Mouse (Mus musculus) layer of hippocampus, postnatal 14 days (tissue): Measurements from ENCODE around the gene Psen1. TPM values are rescaled to one million over a fixed set of nuclear protein-coding genes. Genes with fewer than 3 reads are reported as not detected.

ENCODE experiments used
- DNase-seq, 2 experiments: peaks; one replicate each; pipeline ENCODE4 v3.0.0; 2021 to 2022; ENCODE audit warnings: low spot score in 2 of 2, mixed read lengths in 1 of 2
- total RNA-seq, 2 experiments: library from RNA; stranded (reverse); gene quantifications; 2 replicates each; pipeline ENCODE4 v1.2.3; 2021

The Psen1 gene
- total RNA-seq, 2 experiments from 2014 or later, result 60.5 to 67.4 TPM

DNA sequence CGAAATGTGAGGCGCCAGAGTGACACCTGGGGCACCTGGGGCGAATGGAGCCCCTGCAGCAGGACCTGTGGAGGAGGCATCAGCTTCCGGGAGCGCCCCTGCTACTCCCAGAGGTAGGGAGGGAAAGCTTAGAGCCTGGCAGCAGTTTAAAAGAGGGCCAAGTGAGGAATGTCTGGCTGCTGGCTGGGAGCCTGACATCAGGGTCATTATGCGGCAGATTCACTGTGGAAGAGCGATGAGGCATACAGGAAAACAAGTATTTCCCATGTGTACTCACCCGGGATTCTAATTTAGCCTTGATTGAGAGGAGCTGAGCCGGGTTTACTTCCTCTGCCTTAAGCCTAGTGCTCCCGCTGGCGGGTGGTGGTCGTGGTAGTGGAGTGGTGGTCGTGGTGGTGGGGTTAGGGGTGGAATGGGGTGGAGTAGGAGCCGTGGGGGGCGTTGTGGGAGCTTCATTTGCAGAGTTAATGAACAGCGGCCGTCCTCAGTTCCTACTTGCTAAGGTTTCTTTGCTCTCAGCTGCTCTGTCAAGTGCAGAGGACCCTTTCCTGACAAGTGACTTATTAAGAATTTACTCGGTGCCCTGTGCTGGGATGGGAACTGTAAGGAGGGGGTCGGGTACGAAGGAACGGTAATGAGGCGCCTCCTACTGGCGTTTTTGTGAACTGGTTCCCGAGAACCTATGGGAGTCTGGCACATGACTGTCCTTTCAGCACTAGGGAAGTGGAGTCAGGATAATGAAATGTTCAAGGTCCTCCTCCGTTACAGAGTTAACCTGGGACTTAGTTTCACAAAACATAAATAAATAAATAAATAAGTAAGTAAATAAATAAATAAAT, 82.7 kb downstream of the Psen1 start:
- DNase-seq, result no peak

DNA sequence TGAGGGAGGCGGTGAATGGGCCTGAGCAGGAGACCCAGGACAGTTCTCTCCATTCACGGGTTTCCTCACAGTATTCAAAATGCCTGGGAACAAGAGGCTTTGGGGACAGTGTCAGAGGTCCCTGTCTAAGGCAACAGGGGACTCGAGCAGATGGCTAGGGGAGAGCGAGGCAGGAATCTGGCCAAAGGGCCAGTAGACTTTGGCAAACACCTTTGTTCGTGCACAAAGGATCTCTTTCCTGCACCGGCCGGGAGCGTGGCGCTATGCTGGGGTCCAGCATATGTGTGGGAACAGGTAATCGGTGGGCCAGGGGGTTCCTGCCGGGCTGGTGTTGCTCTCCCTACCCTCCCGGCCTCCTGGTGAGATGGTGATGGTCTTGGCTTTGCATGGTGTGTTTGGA, 87.7 kb downstream of the Psen1 start:
- DNase-seq, result no peak

- DNase-seq, result no peak
These were observed 88.8 kb downstream of the Psen1 start for GRCm38 (mm10) chr12:83776766-83777165.

GRCm38 (mm10) chr12:83780181-83780580, 92.2 kb downstream of the Psen1 start:
- DNase-seq, result no peak

- no peak for DNase-seq
These were observed 93.3 kb downstream of the Psen1 start for GRCm38 (mm10) chr12:83781204-83781603.

DNA sequence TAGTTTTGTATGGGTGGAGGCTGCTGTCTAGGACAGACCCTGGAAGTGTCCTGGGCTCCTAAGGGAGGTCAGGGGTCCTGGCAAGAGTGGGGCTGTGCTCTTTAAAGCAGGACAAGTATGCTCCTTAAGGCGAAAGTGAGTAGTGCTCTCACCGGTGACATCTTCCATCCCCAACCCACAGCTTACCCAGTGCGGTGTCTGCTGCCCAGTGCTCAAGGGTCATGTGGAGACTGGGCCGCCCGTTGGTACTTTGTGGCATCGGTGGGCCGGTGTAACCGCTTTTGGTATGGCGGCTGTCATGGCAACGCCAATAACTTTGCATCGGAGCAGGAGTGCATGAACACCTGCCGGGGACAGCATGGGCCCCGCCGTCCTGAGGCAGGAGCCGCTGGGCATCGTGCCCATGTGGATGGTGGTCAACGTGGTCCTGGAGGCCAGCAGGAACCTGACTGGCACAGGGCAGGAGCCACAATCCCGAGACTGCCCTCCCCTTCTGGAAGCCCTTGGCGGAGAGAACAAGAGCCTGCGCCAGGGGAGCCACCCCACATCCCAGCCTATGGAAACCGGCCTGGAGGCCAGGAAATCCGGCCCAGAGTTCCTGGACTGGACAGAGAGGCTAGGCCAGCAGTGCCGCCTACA, 93.8 kb downstream of the Psen1 start:
- DNase-seq, result no peak

DNA sequence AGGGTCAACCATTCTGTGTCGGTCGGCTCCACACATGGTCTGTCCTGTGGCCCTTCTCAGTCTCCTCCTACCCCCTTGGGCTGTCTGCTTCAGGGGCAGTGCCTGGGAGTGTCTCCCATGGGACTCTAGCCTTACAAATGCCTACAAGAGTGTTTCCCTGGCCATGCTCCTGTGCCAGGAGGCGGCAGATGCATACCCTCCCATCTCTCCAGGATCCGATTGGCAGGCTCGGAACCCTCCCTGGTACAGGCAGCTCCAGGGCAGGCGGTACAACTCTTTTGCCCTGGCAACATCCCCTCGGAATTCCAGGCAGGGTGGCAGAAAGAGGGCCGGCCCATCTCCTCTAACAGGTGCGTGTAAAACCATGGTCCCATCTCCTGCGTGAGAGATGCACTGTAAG, 94.7 kb downstream of the Psen1 start:
- no peak for DNase-seq

Other genes starting within 250 kb of the Psen1 start
- gene Dpf3, start 200.4 kb upstream of the Psen1 start, total RNA-seq, result 10 to 100 TPM; 26.4 to 27.8 TPM
- gene Dcaf4, start 167.7 kb upstream of the Psen1 start, total RNA-seq, result 10 to 100 TPM; 31.8 to 32.1 TPM
- gene Zfyve1, start 90.9 kb upstream of the Psen1 start, total RNA-seq, result 10 to 100 TPM; 38.8 to 42.7 TPM
- 100 to 1,000 TPM; 118 to 121 TPM for gene Rbm25, start 56.9 kb upstream of the Psen1 start, total RNA-seq
- gene Papln, start 75.5 kb downstream of the Psen1 start, total RNA-seq, result 1 to 10 TPM; 1.4 to 3.7 TPM
- 10 to 100 TPM; 31.6 to 32.1 TPM for gene Numb, start 233.8 kb downstream of the Psen1 start, total RNA-seq